Mouse (Mus musculus) heart, adult 8-10 months (tissue): ENCODE data around the gene Ubqln4. TPM values are rescaled to one million over a fixed set of nuclear protein-coding genes. Genes with fewer than 3 reads are reported as not detected.

Experiments used
- DNase-seq: peaks from one replicate; pipeline ENCODE4 v3.0.0; 2022; ENCODE audit warnings: low spot score
- total RNA-seq, 4 experiments: library from RNA; stranded (reverse); gene quantifications; 2 replicates each; pipeline ENCODE4 v1.2.4; 2022

The Ubqln4 gene
- total RNA-seq, 4 experiments from 2014 or later = 68.8 to 90.5 (median 77.6) TPM

- no peak for DNase-seq
Observed at GRCm38 (mm10) chr3:88542486-88542885, 11.1 kb upstream of the Ubqln4 start.

DNA sequence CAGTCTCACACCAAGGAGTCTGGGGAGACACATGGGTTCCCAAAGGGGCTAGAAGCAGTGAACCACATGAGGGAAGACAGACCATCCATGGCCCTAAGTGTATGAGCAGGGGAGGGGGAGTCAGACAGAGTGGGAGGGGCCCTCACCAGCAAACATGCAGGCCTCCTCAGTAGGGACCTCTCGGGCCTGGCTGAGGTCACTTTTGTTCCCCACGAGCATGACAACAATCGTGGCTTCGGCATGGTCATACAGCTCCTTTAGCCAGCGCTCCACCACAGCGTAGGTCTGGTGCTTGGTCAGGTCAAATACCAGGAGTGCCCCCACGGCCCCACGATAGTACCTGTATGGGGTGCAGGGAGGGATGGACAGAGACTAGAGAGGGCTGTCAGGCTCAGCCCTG is 10.4 kb upstream of the Ubqln4 start:
- DNase-seq = no peak

DNA sequence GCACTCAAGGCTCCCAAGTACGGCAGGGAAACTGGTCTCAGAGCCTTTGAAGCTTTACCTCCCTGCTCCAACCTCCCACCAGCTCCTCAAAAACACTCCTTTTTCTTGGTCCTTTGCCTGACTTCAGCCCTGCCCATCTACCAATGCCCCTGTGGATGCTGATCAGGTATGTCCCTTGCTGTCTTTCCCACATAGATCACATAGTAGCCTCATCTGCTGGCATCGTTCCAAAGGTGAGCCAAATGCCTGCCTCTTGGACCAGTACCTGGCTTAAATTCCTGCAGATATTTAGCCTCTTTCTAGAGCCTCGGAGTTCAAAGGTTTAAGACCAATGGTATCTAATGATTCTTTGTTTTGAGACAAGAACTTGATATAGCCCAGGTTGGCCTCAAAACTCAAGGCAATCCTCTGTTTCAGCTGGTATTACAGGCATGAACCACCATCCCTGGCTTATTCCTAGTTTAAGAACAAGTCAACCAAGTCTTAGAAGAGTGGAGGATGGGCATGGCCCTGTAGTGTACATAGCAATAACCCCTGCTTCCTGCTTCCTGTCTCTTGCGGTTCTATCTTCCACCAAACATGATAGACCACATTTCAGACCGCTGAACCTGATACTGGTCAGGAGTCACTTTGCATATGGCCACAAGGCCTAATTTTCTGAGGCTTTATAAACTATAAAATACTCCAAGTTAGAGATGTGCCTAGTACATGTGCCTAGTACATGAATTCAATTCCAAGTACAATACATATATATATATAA is 9.7 kb upstream of the Ubqln4 start:
- no peak for DNase-seq

DNA sequence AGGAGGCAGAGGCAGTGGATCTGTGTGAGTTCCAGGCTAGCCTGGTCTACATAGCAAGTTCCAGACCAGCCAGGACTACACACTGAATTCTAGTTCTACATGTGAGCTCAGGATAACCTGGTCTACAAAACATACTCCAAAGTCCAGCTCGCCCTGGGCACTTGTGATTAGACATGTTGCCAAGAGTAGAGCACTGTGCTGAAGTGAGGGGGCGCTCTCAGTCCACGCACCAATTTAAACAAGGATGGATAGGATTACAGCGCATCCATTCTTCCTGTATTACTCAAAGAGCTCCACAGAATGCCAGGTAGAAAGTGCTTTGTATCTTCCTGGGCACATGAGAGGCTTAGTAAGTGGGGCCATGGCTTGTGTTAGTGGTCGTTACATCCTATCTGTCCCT is 9.0 kb upstream of the Ubqln4 start:
- DNase-seq = no peak

DNA sequence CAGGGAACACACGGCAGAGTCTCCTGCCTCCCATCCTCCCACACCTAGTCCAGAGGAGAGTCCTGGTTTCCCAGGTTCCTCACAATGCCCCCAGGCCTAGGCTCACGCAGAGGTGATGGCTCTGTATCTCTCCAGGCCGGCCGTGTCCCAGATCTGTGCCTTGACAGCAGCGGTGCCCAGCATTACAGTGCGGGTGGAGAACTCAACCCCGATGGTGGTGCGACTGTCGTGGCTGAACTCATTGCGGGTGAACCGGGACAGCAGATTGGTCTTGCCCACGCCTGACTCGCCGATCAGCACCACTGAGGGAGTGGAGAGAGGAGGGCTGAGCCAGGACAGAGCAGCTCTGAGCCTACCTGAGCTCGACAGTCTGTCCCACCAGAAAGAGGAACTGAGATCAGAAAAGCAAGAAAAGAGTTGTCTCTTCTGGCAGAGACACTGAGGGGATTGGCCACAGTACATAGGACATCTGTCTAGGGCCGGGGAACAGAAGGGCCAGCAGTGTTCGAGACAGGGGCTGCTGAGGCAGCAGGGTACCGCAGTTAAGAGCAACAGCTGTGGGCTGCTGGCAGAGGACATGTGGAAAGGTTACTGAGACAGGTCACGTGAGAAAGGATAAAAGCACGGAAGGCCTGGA is 8.5 kb upstream of the Ubqln4 start:
- DNase-seq = no peak

DNA sequence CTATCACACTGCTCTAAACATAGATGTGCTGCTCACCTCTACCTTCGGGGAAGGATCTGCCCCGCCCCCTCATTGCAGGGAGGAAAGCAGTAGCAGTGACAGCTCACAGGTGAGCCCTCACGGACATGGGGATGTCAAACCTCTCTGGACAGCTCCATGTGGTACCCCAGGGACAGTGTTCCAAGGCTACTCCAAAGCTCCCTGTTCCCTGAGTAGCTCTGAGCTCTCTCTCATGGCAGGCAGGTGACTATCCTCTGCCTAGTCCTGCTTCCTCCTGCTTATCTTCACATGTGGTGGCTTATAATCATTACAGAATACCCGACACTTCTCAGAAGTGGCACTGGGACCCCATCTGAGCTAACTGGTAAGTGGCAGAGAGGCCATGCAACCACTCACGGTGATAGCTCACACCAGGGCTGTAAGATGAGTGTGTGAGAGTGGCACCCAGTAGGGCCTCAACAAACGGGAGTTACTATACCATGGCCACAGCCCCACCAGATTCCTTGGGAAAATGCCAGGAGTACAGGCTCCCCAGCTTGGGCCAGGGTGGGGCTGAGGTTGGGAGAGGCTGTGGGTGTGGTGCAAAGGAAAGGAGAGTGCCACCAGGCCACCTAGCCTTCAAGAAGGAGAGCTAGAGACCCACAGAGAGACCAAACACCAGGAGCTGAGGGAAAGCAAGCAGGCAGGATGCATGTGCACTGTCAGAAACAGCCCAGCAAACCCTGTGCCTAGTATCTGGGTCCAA is 6.7 kb upstream of the Ubqln4 start:
- no peak for DNase-seq

- DNase-seq = no peak
Observed at GRCm38 (mm10) chr3:88548180-88548917, 5.2 kb upstream of the Ubqln4 start, which contains the start of gene Rab25. Rab25 (minus strand) TSS chr3:88548300.

DNA sequence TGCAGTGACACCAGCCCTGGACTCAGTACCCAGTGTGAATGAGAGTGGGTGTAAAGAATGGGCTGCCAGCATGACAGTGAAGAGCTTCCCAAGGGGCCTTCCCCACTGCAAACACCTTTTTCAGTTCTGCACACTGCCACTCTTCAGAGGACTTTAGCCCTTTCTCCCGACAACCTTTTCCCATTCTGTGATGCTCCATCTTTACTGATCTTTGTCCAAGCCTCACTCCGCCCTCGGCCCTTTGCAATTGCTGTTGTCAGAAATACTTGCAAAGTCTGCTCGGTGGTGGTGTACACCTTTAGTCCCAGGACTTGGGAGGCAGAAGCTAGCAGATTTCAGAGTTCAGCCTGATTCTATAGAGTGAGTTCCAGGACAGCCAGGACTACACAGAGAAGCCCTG is 2.0 kb upstream of the Ubqln4 start:
- no peak for DNase-seq

- no peak for DNase-seq
Observed at GRCm38 (mm10) chr3:88552082-88552645, 1.4 kb upstream of the Ubqln4 start.

- DNase-seq = peak; percentile 99
Observed at GRCm38 (mm10) chr3:88552676-88553524, 658 bp upstream of the Ubqln4 start, which contains the start of gene Lamtor2. Lamtor2 (minus strand) TSS chr3:88553074.

DNA sequence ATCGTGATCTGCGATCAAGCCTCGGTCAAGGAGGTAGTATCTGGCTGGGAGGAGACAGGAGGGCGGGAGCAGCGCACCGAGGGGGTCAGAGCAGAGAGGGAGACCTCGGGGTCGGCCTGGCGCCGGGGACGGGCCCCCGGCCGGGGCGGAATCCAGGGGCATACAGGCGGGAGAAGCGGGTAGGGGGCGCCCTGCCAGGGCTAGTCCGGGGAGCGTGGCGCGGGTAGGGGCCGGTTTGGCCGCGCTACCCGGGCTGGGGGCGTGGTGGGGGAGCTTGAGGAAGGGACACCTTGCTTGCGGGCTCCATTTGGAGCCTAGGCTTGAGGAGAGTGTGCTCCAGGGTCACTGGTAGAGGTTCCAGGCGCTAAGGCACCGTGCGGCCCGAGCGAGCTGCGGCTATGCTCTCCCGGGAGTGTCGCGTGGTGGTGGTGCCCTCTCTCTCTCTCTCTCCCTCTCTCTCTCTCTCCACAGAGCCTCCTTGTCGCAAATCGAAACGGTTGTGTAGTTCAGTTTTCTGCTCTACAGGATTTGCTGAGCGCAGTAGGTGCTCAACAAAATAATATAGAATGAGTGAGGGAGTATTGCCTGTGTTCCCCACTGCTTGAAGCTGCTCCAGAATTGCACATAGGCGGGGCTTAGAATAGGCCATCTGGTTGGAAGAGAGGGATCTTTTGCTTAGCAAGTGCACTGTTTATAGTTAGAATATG is 475 bp downstream of the Ubqln4 start:
- DNase-seq = peak; percentile 47

GRCm38 (mm10) chr3:88555069-88555605 is 1.6 kb downstream of the Ubqln4 start:
- no peak for DNase-seq

DNA sequence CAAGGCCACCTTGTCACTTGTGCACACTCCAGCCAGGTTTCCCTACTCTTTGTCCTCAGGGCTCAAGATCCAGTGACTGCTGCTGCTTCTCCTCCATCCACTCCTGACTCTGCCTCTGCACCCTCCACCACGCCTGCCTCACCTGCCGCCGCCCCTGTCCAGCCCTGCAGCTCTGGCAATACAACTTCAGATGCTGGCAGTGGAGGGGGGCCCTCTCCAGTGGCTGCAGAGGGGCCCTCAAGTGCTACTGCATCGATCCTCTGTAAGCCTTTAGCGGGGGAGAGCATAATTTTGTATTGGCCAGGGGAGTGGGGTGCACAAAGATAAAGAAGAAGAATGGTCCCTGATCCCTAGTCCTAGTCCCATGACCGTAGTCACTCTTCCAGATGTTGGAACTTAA is 2.2 kb downstream of the Ubqln4 start:
- DNase-seq = no peak

GRCm38 (mm10) chr3:88556616-88557015 is 3.1 kb downstream of the Ubqln4 start:
- no peak for DNase-seq

DNA sequence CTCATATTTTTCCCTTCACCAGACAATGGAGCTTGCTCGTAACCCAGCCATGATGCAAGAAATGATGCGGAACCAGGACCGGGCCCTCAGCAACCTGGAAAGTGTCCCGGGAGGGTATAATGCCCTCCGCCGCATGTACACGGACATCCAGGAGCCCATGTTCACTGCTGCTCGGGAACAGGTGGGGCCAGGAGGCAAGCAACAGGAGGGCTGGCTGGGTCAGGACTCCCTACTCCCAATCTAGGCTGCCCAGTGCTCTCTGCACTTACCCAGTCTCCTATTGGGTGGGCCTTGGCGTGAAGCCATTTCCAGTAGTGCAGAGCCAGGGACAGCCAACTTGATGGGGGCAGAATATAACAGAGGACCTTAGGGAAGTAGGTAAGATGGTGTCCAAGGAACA is 6.0 kb downstream of the Ubqln4 start:
- DNase-seq = no peak

DNA sequence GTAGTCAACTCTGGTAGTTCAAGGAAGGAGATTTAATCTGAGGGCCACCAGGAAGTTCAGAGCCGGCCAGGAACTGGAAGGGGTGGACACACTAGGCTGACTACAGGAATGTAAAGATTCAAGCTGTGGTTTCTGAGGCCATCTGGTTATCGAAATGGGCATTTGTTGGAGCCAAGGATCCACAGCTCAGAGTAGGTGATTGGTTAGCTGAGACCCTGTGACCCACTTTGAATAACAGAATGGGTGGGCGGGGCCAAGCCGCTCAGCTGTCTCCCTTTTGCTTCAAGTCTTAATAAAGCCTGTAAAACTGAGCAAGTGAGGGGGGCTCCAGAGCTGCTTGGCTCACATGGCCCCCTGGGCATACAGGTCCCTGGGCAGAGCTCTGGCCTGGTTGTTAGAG is 8.4 kb downstream of the Ubqln4 start:
- DNase-seq = no peak

DNA sequence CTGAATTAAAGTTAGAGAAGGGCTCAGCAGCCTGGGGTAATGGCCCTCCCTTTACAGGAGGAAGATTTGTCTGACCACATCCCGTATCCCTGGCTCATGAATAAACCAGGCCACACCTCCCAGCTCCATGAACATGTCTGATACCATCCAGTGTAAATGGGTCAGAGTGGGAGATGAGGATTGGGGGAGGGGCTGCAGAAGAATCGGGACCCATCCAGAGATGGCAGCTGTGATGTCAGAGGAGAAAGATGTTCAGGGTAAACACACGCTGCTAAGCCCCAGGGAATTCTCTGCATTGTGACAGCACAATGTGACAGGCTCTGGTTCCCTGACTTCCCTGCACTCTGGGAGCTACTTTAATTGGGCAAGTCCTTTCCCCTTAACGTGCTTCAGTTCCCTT is 9.9 kb downstream of the Ubqln4 start:
- no peak for DNase-seq

DNA sequence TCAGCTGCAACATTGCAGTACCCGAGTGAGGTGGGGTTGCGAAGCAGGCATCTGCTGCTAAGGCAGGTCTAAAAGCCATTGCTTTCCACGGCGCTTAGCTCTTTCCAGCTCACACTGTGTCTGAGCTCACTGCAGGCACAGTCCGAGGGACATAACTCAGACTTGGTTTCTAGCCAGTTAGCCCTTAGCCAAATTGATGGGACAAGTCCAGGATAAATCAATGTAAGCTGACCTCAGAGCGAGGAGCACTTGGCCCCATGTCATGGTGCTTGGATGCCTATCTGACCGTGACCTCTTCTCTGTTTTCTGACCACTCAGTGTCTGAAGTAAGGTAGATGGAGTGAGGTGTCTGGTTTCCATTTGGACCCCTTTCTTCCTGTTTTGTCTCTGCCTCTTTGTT is 10.4 kb downstream of the Ubqln4 start:
- DNase-seq = no peak

- DNase-seq = no peak
Observed at GRCm38 (mm10) chr3:88566116-88566515, 12.6 kb downstream of the Ubqln4 start.
